Mouse (Mus musculus) neural tube, embryonic 15.5 days (tissue): ENCODE measurements around the gene Gpr162. TPM values are rescaled to one million over a fixed set of nuclear protein-coding genes. Genes with fewer than 3 reads are reported as not detected.

Source experiments
- ATAC-seq: fragments of 200-750 bp; cut with Nextera tagmentation; 2 replicates; pipeline ENCODE4 v1.8.0; 2017; ENCODE audit warnings: mild to moderate bottlenecking, moderate TSS enrichment, moderate library complexity; ENCODE audit not compliant: low FRiP score
- H3K27ac ChIP-seq: fragments of 300-500 bp; sonication (generic); replicated peaks from 2 replicates; pipeline ENCODE4 v1.5.1; 2015; ENCODE audit warnings: mild to moderate bottlenecking, inconsistent platforms
- H3K27me3 ChIP-seq: fragments of 300-500 bp; sonication (generic); replicated peaks from 2 replicates; pipeline ENCODE4 v1.6.1; 2015; ENCODE audit warnings: inconsistent platforms
- H3K36me3 ChIP-seq: fragments of 300-500 bp; sonication (generic); 2 replicates; pipeline ENCODE4 v1.6.1; 2015; ENCODE audit warnings: inconsistent platforms
- H3K4me1 ChIP-seq: fragments of 300-500 bp; sonication (generic); 2 replicates; pipeline ENCODE4 v1.6.1; 2015; ENCODE audit warnings: inconsistent platforms
- H3K4me2 ChIP-seq: fragments of 300-500 bp; sonication (generic); 2 replicates; pipeline ENCODE4 v1.6.1; 2015; ENCODE audit warnings: inconsistent platforms, mild to moderate bottlenecking, moderate library complexity
- H3K4me3 ChIP-seq: fragments of 300-500 bp; sonication (generic); replicated peaks from 2 replicates; pipeline ENCODE4 v1.5.1; 2015; ENCODE audit warnings: mild to moderate bottlenecking, inconsistent platforms
- H3K9ac ChIP-seq: fragments of 300-500 bp; sonication (generic); replicated peaks from 2 replicates; pipeline ENCODE4 v1.6.1; 2015; ENCODE audit warnings: mild to moderate bottlenecking, inconsistent platforms
- H3K9me3 ChIP-seq: fragments of 300-500 bp; sonication (generic); replicated peaks from 2 replicates; pipeline ENCODE4 v1.6.1; 2016; ENCODE audit warnings: inconsistent platforms
- WGBS: fragments of 180-500 bp; shearing (Covaris S2); methylation state at CpG from one replicate; pipeline ENCODE4 v1.1.7; 2015; ENCODE audit warnings: mixed read lengths; 5-methylcytosine and 5-hydroxymethylcytosine counted together
- polyA plus RNA-seq: library from polyadenylated mRNA; unstranded; fragments of >200 nt; fragmentation: Nextera tagmentation; extraction: Ambion mirVana; gene quantifications from 2 replicates; pipeline ENCODE4 v1.2.1, GENCODE M21; 2015

Gene Gpr162
- 28.9 and 33.8 TPM in 2 replicates for polyA plus RNA-seq

DNA sequence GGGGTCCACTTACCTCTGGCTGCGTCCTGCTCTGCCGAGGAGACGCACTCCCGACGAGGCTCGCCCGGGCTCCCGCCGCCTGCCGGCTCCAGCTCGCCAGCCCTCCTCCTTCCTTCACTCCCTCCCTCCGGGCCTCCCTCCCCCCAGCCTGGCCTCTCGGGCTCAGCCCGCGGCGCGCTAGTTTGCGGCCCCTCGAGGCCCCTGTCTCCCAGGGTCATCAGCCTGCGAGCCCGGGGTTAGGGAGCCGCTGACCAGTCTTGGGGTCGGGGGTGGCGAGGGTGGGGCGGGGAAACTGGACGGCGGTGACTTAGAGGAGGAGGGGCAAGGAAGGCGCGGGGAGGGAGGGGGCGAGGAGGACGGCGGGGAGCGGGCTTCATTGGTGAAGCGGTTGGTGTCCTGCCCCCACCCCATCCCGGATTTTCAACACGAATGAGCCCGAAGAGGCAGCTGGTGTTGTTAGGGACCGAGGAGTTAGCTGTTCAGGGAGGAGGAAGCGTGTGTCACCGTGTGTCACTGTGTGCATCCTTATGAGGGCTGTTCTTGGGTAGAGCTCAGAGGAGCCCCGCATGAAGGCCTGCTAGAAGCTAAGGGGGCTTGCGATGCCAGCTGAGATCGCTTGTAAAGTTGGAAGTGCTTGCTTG, at the start of gene Gpr162:
Gpr162 (minus strand) TSS at position 326 of the 641 bp plus-strand sequence.
- Histone ChIP-seq H3K4me3 (peak within 1 kb of the TSS; percentile 71), H3K9ac (peak within 1 kb of the TSS; percentile 89), H3K36me3 (peaks cover 14% of the 10 kb centered on the region), H3K4me2 (peak within 1 kb of the TSS; percentile 72), H3K4me1 (peaks cover 70% of the 10 kb centered on the region), H3K27me3 (no peaks in the 10 kb centered on the region), H3K9me3 (no peaks in the 10 kb centered on the region), H3K27ac (peak within 1 kb of the TSS; percentile 97)
- peak; percentile 72 for ATAC-seq
- under 1% methylated on average over 43 of the region's 43 CpGs for WGBS

DNA sequence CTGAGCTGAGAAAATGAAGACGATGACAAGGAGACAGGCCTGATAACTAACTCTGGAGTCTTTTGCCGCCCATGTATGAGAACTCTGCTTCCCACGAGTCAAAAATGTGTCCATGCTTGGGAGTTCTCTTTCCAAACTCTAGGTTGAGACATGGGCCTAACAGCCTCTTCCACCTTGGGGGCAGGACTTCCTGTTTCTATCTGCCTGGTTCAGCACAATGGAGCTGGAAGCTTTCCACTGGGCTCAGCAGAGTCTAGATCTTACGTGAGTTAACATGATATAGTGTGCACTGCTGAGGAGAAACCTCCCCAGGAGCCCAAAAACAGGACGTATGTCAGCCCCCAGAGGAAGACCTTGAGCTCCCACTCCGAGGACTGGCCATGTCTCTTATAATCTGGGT, 49.4 kb upstream of the Gpr162 start:
- H3K27me3 ChIP-seq: no peaks in the 10 kb centered on the region
- no peak overlapping the region for H3K4me2 ChIP-seq
- H3K9ac ChIP-seq: no peak overlapping the region
- no peaks in the 10 kb centered on the region for H3K9me3 ChIP-seq
- ATAC-seq: no peak
- H3K36me3 ChIP-seq: peaks cover 23% of the 10 kb centered on the region
- H3K4me3 ChIP-seq: no peak overlapping the region
- H3K27ac ChIP-seq: peak overlapping the region; percentile 46
- 66% methylated on average over 6 of the region's 6 CpGs for WGBS
- H3K4me1 ChIP-seq: peaks cover 47% of the 10 kb centered on the region

DNA sequence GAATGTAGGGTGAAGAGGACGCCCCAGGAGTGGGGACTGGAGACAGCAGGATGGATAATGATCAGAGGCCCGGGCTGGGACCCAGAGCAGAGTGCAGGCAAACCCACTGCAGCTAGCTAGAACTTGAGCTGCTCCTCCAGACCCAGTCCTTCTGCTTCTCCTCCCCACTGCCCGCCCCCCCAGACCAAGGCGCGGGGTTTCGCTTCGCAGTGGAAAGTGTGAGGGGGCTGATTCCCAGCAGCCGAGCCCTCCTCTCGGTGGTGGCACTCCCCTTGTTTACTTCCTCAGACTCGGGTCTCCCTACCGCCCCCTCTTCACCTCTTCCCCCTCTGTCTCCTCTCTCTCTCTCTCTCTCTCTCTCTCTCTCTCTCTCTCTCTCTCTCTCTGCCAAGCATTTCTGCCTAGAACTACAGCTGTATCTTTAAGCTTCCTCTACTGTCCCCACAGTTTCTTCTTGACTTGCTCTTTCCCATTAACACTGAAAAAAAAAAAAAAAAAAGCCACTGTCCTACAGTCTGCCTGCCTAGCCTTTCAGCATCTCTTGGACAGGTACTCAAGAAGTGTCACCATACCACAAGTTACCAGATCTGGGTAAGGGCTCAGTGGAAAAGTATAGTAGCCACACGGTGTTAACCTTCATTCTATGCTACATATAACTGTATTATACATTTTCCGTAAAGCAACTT, 47.9 kb upstream of the Gpr162 start, which contains the start of gene Lag3:
Lag3 (minus strand) TSS at position 173 of the 686 bp plus-strand sequence.
- Histone ChIP-seq H3K4me1 (peaks cover 44% of the 10 kb centered on the region), H3K9ac (no peak within 1 kb of the TSS), H3K4me2 (no peak within 1 kb of the TSS), H3K4me3 (no peak within 1 kb of the TSS), H3K9me3 (no peaks in the 10 kb centered on the region), H3K27me3 (no peaks in the 10 kb centered on the region), H3K36me3 (peaks cover 23% of the 10 kb centered on the region), H3K27ac (no peak within 1 kb of the TSS)
- 23% methylated on average over 11 of the region's 13 CpGs for WGBS
- no peak for ATAC-seq

DNA sequence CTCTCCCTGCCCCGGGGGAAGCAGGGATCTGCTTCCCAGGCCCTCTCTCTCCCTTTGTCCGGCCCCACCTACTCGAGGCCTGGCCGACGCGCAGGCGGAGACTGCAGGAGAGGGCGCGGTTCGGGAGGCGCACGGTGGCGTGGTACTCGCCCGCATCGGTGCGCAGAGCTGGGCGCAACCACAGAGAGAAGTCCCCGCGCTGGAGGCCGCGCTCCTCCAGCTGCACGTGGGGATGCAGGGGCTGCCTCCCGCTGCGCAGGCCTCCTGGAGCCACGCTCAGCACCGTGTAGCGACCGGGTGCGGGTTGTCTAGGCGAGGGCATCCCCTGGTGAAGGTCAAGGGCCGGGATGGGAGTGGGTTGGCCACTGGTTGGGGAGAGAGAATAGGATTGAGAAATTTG, 46.2 kb upstream of the Gpr162 start:
- H3K4me2 ChIP-seq: peak overlapping the region; percentile 50
- H3K27ac ChIP-seq: 0 out of 2 replicates have a peak overlapping the region, but pooled peaks have one; percentile 28
- peak overlapping the region; percentile 36 for H3K9ac ChIP-seq
- ATAC-seq: no peak
- 3% methylated on average over 32 of the region's 32 CpGs for WGBS
- H3K9me3 ChIP-seq: no peaks in the 10 kb centered on the region
- no peaks in the 10 kb centered on the region for H3K27me3 ChIP-seq
- H3K4me1 ChIP-seq: peaks cover 37% of the 10 kb centered on the region
- 0 out of 2 replicates have a peak overlapping the region, but pooled peaks have one; percentile 6 for H3K4me3 ChIP-seq
- H3K36me3 ChIP-seq: peaks cover 23% of the 10 kb centered on the region

DNA sequence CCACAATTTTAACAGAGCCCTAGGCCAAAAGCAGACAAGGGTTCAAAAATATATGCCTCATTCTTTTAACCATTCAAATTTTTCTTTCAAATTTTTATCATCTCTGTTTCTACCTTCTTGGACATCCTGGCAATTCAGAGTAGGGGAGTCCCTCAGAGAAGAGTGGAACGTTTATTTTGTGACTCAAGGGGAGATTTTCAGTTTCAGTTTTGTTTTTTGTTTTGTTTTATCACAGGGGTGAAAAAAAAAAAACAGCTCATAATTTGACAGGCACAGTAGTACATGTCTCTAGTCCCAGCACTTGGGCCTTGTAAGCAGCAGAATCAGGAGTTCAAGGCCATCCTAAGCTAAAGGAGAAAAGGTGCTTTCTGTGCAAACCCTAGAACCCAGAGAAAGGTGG, 44.0 kb upstream of the Gpr162 start:
- Histone ChIP-seq H3K27me3 (no peaks in the 10 kb centered on the region), H3K9ac (no peak overlapping the region), H3K4me2 (no peak overlapping the region), H3K4me3 (no peak overlapping the region), H3K36me3 (peaks cover 2% of the 10 kb centered on the region), H3K4me1 (peaks cover 36% of the 10 kb centered on the region), H3K9me3 (no peaks in the 10 kb centered on the region), H3K27ac (no peak overlapping the region)
- 83% methylated on average over 1 of the region's 1 CpGs for WGBS
- no peak for ATAC-seq

DNA sequence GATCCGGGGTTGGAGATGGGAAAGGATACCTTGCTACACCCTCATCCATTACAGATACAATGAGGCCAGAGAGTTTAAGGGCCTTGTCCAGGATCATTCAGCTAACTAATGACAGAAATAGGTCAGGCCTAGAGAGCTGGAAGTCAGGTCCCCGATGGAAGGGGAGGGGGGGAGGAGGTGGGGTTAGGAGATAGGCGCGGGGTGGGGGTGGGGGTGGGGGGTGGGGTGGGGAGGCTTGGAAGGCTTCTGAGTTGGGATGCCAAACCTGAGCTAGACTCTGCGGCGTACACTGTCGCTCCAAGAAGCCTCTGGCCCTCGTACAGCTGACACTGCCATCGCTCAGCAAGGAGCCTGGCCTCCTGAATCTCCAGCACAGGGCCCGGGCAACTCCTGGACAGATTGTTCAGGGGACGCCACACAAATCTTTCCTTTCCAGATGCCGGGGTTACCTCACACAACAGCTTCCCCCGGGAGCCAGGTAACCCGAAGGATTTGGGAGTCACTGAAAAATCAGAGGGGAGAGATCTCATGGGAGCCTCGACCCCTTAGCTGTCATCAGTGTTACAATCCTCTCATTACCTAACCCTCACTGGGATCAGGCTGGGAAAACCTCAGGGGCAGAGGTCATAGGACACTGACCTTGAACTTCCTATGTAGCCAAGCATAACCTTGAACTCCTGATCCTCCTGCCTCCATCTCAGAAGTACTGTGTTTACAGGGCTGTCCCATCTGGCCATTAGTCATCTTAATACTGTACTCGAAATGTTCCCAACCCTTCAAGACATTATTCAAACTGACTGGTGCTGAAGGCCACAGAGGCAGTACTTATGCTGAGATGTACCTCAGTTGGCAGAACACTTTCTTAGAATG, 41.4 kb upstream of the Gpr162 start:
- WGBS: 36% methylated on average over 14 of the region's 16 CpGs
- H3K9ac ChIP-seq: peak overlapping the region; percentile 67
- H3K36me3 ChIP-seq: no peaks in the 10 kb centered on the region
- H3K4me1 ChIP-seq: peaks cover 30% of the 10 kb centered on the region
- no peak for ATAC-seq
- H3K27ac ChIP-seq: peak overlapping the region; percentile 99
- peak overlapping the region; percentile 80 for H3K4me2 ChIP-seq
- H3K9me3 ChIP-seq: no peaks in the 10 kb centered on the region
- no peaks in the 10 kb centered on the region for H3K27me3 ChIP-seq
- H3K4me3 ChIP-seq: peak overlapping the region; percentile 44

DNA sequence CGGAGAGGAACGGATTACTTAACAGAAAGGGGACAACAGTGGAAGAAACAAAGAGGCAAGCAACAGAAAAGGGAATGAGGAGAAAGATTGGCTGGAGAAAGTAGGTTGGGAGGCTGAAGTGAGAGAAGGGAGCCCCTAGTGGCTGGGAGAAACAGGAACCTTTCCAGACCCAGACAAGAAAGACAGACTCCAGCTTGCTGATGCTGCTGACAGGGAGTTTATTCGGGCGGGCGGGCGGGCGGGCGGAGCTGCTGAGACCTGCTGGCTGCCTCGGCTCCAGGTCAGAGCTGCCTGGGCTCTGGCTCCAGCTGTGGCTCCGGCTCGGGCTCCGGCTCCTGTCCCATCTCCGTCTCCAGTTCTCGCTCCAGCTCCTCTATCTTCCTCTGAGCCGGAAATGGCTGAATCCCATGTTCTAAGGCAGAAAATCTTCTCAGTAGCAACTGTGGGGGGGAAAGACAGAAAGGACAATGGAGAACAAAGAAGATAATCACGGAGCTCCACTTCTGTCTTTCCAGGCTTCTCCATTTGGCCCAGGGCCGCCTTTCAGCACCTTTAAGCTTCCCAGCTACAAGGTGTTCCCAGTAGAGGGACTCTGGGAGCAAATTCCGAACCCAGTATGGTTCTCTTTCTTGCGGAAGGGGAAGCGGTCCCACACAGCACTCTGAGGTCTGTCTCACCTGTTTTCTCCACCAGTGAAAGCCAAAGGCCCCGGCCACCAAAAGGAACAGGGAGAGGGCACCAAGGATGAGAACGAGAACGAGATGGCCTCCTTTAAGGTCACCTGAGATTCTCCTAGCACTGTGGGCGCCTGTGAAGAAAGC, 40.6 kb upstream of the Gpr162 start:
- H3K4me1 ChIP-seq: peaks cover 22% of the 10 kb centered on the region
- H3K36me3 ChIP-seq: no peaks in the 10 kb centered on the region
- peak; percentile 86 for ATAC-seq
- peak overlapping the region; percentile 67 for H3K9ac ChIP-seq
- no peaks in the 10 kb centered on the region for H3K9me3 ChIP-seq
- H3K27ac ChIP-seq: peak overlapping the region; percentile 99
- H3K27me3 ChIP-seq: no peaks in the 10 kb centered on the region
- WGBS: 7% methylated on average over 24 of the region's 24 CpGs
- H3K4me3 ChIP-seq: peak overlapping the region; percentile 44
- H3K4me2 ChIP-seq: peak overlapping the region; percentile 80

DNA sequence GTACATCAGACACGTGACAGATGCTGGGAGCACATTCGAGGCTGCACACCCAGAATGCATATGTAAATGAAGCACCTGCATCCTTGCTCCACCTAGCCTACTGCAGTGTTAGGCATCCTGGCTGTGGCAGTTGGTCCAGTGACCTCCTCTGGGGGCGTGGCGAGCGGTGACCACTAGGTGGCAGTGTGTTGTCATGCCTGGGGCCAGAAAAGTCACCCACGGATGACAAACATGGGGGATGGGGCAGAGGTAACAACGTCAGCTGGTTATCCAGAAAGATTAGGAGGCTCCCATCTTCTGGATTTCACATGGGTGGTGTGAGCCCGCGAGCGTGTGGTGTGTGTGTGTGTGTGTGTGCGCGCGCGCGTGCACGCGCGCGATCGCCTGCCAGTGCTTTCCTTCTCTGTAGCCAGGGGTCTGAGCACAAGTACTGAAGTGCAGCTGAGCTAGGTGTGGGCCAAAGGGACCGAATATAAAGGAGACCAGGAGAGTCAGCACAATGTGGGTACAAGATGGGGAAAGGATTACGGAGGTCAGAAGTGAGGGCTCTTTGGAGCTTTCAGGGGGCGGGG, 39.9 kb upstream of the Gpr162 start:
- peak overlapping the region; percentile 80 for H3K4me2 ChIP-seq
- ATAC-seq: peak; percentile 88
- under 1% methylated on average over 23 of the region's 23 CpGs for WGBS

DNA sequence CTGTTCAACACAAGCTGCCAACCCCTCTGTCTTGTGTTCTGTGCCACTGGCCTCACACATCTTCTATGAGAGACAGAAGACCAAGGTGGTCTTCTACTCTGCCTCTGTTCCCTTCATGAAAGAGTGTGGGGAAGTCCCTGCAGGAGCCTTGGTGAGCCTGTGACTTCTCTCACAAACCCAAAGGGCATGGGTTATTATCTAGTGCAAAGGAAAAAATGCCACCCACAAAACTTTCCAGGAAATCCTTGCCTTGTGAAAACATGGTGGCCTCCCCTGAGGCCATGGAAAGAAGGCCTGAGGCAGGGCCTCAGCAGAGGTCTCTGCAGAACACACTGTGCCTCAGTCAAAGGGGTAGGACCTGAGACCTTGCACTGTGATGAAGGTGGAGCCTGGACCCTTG, 38.1 kb upstream of the Gpr162 start:
- no peak overlapping the region for H3K4me3 ChIP-seq
- no peak for ATAC-seq
- peaks cover 22% of the 10 kb centered on the region for H3K4me1 ChIP-seq
- H3K27me3 ChIP-seq: no peaks in the 10 kb centered on the region
- no peak overlapping the region for H3K4me2 ChIP-seq
- no peak overlapping the region for H3K27ac ChIP-seq
- no peaks in the 10 kb centered on the region for H3K36me3 ChIP-seq
- H3K9me3 ChIP-seq: no peaks in the 10 kb centered on the region
- H3K9ac ChIP-seq: no peak overlapping the region

More for the DNA sequence above, 39.9 kb upstream of the Gpr162 start:
- Histone ChIP-seq H3K9me3 (no peaks in the 10 kb centered on the region), H3K27ac (peak overlapping the region; percentile 99), H3K36me3 (no peaks in the 10 kb centered on the region), H3K27me3 (no peaks in the 10 kb centered on the region), H3K4me1 (peaks cover 22% of the 10 kb centered on the region), H3K4me3 (peak overlapping the region; percentile 44), H3K9ac (peak overlapping the region; percentile 67)

DNA sequence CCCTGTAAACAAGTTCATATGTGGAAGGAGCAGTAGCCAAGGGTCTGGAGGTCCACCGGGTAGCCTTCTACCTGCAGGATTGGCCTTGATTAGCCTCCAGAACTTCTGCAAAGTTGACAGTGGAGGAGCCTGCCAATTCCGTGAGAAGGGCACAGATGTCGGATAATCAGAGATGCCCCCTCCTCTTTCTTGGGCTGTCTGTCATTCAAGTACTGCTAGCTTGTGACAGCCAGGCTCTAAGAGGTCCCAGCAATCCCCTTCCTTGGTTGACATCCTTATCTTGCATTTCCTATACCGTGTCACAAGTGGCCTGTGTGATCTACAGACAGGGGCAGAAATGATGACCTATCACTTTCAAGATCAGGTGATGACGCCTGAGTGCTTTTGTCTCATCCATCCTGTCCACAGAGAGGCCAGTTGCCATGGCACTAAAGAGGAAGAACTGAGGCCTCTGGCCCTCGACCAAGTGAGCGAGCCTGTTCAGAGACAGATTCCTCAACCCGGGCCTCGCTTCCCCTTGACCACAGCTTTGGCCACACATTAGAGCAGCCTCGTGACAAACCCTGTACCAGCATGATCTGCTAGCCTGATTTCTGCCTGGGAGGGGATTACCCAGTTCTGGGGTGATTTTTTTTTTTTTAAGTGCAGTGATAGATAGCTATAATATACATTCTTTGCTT, 37.2 kb upstream of the Gpr162 start:
- 57% methylated on average over 10 of the region's 10 CpGs for WGBS
- Histone ChIP-seq H3K9me3 (no peaks in the 10 kb centered on the region), H3K4me1 (peaks cover 22% of the 10 kb centered on the region), H3K27ac (no peak overlapping the region), H3K9ac (no peak overlapping the region), H3K4me3 (no peak overlapping the region), H3K27me3 (no peaks in the 10 kb centered on the region), H3K36me3 (no peaks in the 10 kb centered on the region), H3K4me2 (no peak overlapping the region)
- ATAC-seq: no peak
